Mouse (Mus musculus): ENCODE measurements at regions not wholly inside any gene's neighbourhood (a gene's known extent, or its start where the extent isn't known, plus 50 kb on each side); places are given as distances from the start of the nearest gene placed in this dataset.

- H3K36me3 ChIP-seq (ENCODE audit: control insufficient read depth, insufficient read depth): no peaks in the 10 kb centered on the region
- H3K4me2 ChIP-seq (replicated peaks; ENCODE audit: low read depth): no peak overlapping the region
- H3K27ac ChIP-seq (ENCODE audit: low read depth, low read length): no peak overlapping the region
- no peaks in the 10 kb centered on the region for H3K27me3 ChIP-seq (replicated peaks; ENCODE audit: control insufficient read depth, insufficient read depth, low read length)
- no peak for ATAC-seq
- no peak for TF ChIP-seq CTCF (IDR thresholded peaks at IDR 0.05; ENCODE audit: low read depth)
- WGBS: 87% methylated on average over 1 of the region's 1 CpGs
- no peak overlapping the region for H3K4me3 ChIP-seq (ENCODE audit: low read depth, low read length)
- H3K9me3 ChIP-seq (ENCODE audit: control insufficient read depth): no peaks in the 10 kb centered on the region
- no peak overlapping the region for H3K9ac ChIP-seq (ENCODE audit: low read depth, low read length)
- no peaks in the 10 kb centered on the region for H3K4me1 ChIP-seq (replicated peaks; ENCODE audit: control insufficient read depth, insufficient read depth, low read length)
Observed at GRCm38 (mm10) chr15:6000816-6001215, 298.8 kb upstream of the Dab2 start.

DNA sequence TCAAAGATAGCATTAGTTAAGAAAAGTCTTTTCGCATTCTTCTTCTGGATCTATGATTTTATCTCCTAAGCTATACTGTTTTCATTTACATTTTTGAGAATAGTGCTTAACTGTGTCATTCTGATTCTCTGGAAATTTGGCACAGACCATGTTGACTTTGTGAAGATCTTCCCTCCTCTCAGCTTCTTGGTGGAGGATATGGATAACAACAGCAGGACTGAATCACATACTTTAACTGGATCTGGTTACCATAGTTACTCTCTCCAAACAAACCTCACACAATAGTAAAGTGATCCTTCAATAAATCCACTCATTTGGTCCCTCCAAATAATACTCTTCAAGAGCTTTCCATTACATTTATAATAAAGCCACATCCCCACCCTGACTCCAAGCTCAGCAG lies 298.2 kb upstream of the Dab2 start:
- H3K4me2 ChIP-seq (replicated peaks; ENCODE audit: low read depth): no peak overlapping the region
- H3K9ac ChIP-seq (ENCODE audit: low read depth, low read length): no peak overlapping the region
- H3K27me3 ChIP-seq (replicated peaks; ENCODE audit: control insufficient read depth, insufficient read depth, low read length): no peaks in the 10 kb centered on the region
- no peaks in the 10 kb centered on the region for H3K36me3 ChIP-seq (ENCODE audit: control insufficient read depth, insufficient read depth)
- TF ChIP-seq CTCF (IDR thresholded peaks at IDR 0.05; ENCODE audit: low read depth): no peak
- H3K4me1 ChIP-seq (replicated peaks; ENCODE audit: control insufficient read depth, insufficient read depth, low read length): no peaks in the 10 kb centered on the region
- H3K9me3 ChIP-seq (ENCODE audit: control insufficient read depth): no peaks in the 10 kb centered on the region
- no peak overlapping the region for H3K27ac ChIP-seq (ENCODE audit: low read depth, low read length)
- no peak overlapping the region for H3K4me3 ChIP-seq (ENCODE audit: low read depth, low read length)
- 91% methylated on average over 1 of the region's 1 CpGs for WGBS
- no peak for ATAC-seq

DNA sequence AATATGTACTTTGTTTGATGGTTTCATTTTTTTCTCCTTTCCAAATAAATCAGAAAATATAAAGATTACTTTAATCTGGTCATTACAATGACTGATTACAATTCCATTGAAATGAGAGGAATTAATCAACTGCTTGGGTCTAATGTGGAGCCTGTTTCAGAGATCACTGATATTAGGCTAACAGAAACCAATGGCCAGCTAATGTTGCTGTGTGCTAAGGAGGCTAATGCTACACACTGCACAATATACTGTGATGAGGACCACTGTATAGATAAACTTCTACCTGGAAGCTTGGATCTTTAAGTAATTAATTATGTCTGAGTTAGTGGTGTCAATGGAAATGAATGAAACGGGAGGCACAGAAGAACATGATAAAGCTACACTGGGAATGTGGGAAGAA lies 284.6 kb upstream of the Dab2 start:
- Histone ChIP-seq H3K9ac (ENCODE audit: low read depth, low read length) (no peak overlapping the region), H3K27me3 (replicated peaks; ENCODE audit: control insufficient read depth, insufficient read depth, low read length) (no peaks in the 10 kb centered on the region), H3K27ac (ENCODE audit: low read depth, low read length) (no peak overlapping the region), H3K4me2 (replicated peaks; ENCODE audit: low read depth) (no peak overlapping the region), H3K4me3 (ENCODE audit: low read depth, low read length) (no peak overlapping the region), H3K36me3 (ENCODE audit: control insufficient read depth, insufficient read depth) (no peaks in the 10 kb centered on the region), H3K4me1 (replicated peaks; ENCODE audit: control insufficient read depth, insufficient read depth, low read length) (no peaks in the 10 kb centered on the region), H3K9me3 (ENCODE audit: control insufficient read depth) (no peaks in the 10 kb centered on the region)
- ATAC-seq: no peak
- WGBS: 69% methylated on average over 1 of the region's 1 CpGs
- TF ChIP-seq CTCF (IDR thresholded peaks at IDR 0.05; ENCODE audit: low read depth): no peak

DNA sequence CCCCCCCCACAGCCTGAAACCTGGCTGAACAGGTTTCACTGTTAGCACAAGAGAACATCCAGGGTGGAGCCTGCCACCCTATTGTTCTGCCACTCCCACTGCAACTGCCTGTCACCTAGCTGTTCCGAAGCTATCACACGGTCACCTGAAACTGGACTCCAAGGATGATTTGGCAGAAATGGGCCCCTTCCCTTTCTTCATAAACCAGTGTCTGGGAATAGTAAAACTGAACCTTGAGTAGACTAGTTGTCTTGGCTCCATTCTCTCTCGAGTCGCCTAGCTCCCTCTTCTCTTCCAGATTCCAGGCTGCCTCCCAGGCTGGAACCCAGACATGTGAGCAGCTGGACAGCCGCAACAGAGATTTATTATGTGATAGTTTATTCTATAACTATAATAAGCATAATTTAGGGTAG lies 282.9 kb upstream of the Dab2 start:
- Histone ChIP-seq H3K9me3 (ENCODE audit: control insufficient read depth) (no peaks in the 10 kb centered on the region), H3K4me1 (replicated peaks; ENCODE audit: control insufficient read depth, insufficient read depth, low read length) (no peaks in the 10 kb centered on the region), H3K4me3 (ENCODE audit: low read depth, low read length) (no peak overlapping the region), H3K27ac (ENCODE audit: low read depth, low read length) (no peak overlapping the region), H3K9ac (ENCODE audit: low read depth, low read length) (no peak overlapping the region), H3K27me3 (replicated peaks; ENCODE audit: control insufficient read depth, insufficient read depth, low read length) (no peaks in the 10 kb centered on the region), H3K36me3 (ENCODE audit: control insufficient read depth, insufficient read depth) (no peaks in the 10 kb centered on the region), H3K4me2 (replicated peaks; ENCODE audit: low read depth) (peak overlapping the region; percentile 28; the same call in 1 of the 2 replicates)
- no peak for ATAC-seq
- 34% methylated on average over 5 of the region's 5 CpGs for WGBS
- TF ChIP-seq CTCF (IDR thresholded peaks at IDR 0.05; ENCODE audit: low read depth): no peak

- Histone ChIP-seq H3K27me3 (replicated peaks; ENCODE audit: control insufficient read depth, insufficient read depth, low read length) (no peaks in the 10 kb centered on the region), H3K36me3 (ENCODE audit: control insufficient read depth, insufficient read depth) (no peaks in the 10 kb centered on the region), H3K9ac (ENCODE audit: low read depth, low read length) (no peak overlapping the region), H3K27ac (ENCODE audit: low read depth, low read length) (no peak overlapping the region), H3K9me3 (ENCODE audit: control insufficient read depth) (no peaks in the 10 kb centered on the region), H3K4me1 (replicated peaks; ENCODE audit: control insufficient read depth, insufficient read depth, low read length) (no peaks in the 10 kb centered on the region), H3K4me2 (replicated peaks; ENCODE audit: low read depth) (no peak overlapping the region), H3K4me3 (ENCODE audit: low read depth, low read length) (no peak overlapping the region)
- no peak for TF ChIP-seq CTCF (IDR thresholded peaks at IDR 0.05; ENCODE audit: low read depth)
- ATAC-seq: peak; percentile 88
- WGBS: 28% methylated on average over 4 of the region's 4 CpGs
Observed at GRCm38 (mm10) chr15:6025543-6025942, 274.0 kb upstream of the Dab2 start.

GRCm38 (mm10) chr15:6029214-6029613 lies 270.4 kb upstream of the Dab2 start:
- no peaks in the 10 kb centered on the region for H3K36me3 ChIP-seq (ENCODE audit: control insufficient read depth, insufficient read depth)
- H3K4me2 ChIP-seq (replicated peaks; ENCODE audit: low read depth): no peak overlapping the region
- ATAC-seq: no peak
- no peak overlapping the region for H3K9ac ChIP-seq (ENCODE audit: low read depth, low read length)
- H3K9me3 ChIP-seq (ENCODE audit: control insufficient read depth): no peaks in the 10 kb centered on the region
- TF ChIP-seq CTCF (IDR thresholded peaks at IDR 0.05; ENCODE audit: low read depth): no peak
- H3K27ac ChIP-seq (ENCODE audit: low read depth, low read length): no peak overlapping the region
- no peak overlapping the region for H3K4me3 ChIP-seq (ENCODE audit: low read depth, low read length)
- no peaks in the 10 kb centered on the region for H3K27me3 ChIP-seq (replicated peaks; ENCODE audit: control insufficient read depth, insufficient read depth, low read length)
- H3K4me1 ChIP-seq (replicated peaks; ENCODE audit: control insufficient read depth, insufficient read depth, low read length): no peaks in the 10 kb centered on the region
- 87% methylated on average over 1 of the region's 1 CpGs for WGBS

DNA sequence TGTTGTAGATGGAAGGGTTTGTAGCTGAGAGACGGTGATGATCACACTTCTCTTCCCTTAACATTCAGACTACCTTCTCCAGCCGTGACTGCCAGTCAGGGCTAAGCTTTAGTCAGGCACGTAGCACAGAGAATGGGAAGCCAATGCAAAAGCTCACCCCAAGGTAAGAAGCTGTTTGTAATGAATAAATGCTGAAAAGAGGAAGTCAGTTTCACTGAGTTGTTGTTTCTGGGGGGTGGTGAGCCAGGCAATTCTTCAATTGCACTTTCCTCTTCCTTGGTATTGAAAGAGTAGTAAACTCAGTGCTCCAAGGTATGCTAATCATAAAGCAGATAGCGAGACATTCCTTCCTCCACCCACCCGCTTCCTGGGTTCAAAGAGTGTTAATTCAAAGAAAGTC lies 269.2 kb upstream of the Dab2 start:
- no peaks in the 10 kb centered on the region for H3K4me1 ChIP-seq (replicated peaks; ENCODE audit: control insufficient read depth, insufficient read depth, low read length)
- no peak for ATAC-seq
- peak overlapping the region; percentile 54 for H3K27ac ChIP-seq (ENCODE audit: low read depth, low read length)
- H3K4me2 ChIP-seq (replicated peaks; ENCODE audit: low read depth): no peak overlapping the region
- no peak overlapping the region for H3K4me3 ChIP-seq (ENCODE audit: low read depth, low read length)
- H3K9me3 ChIP-seq (ENCODE audit: control insufficient read depth): no peaks in the 10 kb centered on the region
- H3K9ac ChIP-seq (ENCODE audit: low read depth, low read length): no peak overlapping the region
- WGBS: 49% methylated on average over 5 of the region's 5 CpGs
- no peaks in the 10 kb centered on the region for H3K27me3 ChIP-seq (replicated peaks; ENCODE audit: control insufficient read depth, insufficient read depth, low read length)
- H3K36me3 ChIP-seq (ENCODE audit: control insufficient read depth, insufficient read depth): no peaks in the 10 kb centered on the region
- no peak for TF ChIP-seq CTCF (IDR thresholded peaks at IDR 0.05; ENCODE audit: low read depth)

Measured in intestine, postnatal 0 days (tissue).